Mouse (Mus musculus) testis, adult 2 months (tissue): ENCODE data around the gene Atox1.

ENCODE experiments used
- CTCF ChIP-seq: fragments of 200-500 bp; IDR thresholded peaks from 2 replicates; pipeline ENCODE4 v1.5.1; 2012; ENCODE audit warnings: low read depth, mild to moderate bottlenecking, inconsistent platforms, low read length, moderate library complexity; ENCODE audit not compliant: control insufficient read depth, insufficient read depth, insufficient replicate concordance
- POLR2A ChIP-seq: fragments of 200-500 bp; IDR thresholded peaks from 2 replicates; pipeline ENCODE4 v1.6.1; 2012; ENCODE audit warnings: low read depth, mild to moderate bottlenecking, inconsistent platforms, low read length, moderate library complexity; ENCODE audit not compliant: control insufficient read depth

- TF ChIP-seq POLR2A, result no peak
- no peak for TF ChIP-seq CTCF
Measured at GRCm38 (mm10) chr11:55400863-55401262, 60.2 kb downstream of the Atox1 start.
